Mouse (Mus musculus): ENCODE data around the gene Arl8a.

DNA sequence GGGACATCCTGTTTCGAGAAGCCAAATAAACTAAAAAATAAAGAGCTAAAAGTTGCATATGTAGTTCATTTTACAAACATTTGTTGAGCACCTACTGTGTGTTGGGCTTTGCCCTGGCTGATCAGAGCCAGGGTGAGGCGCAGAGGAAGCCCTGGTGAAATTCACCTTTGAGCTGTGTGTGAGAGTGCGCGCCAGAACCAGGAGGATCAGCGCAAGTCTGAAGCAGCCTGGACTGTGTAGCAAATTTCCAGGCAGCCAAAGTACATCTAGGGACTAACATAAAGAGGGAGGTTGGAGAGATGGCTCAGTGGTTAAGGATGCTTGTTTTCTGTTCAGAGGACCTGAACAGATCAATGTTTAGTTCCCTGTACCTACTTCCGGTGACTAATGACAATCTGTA lies 26.7 kb downstream of the Arl8a start:
- TF ChIP-seq CTCF (IDR thresholded peaks at IDR 0.05; ENCODE audit: low read depth, low read length) (no peak), POLR2A (IDR thresholded peaks at IDR 0.05; ENCODE audit: extremely low read depth, insufficient read depth, low read length) (no peak)
